Mouse (Mus musculus) heart, postnatal 0 days (tissue): ENCODE data around the gene Sh3bgrl2. TPM values are rescaled to one million over a fixed set of nuclear protein-coding genes. Genes with fewer than 3 reads are reported as not detected.
A peak's percentile ranks its signal among the peaks of the same experiment; 100 is the strongest.

ENCODE experiments used
- ATAC-seq: fragments of 200-750 bp; cut with Nextera tagmentation; 2 replicates; pipeline ENCODE4 v1.8.0; 2017; ENCODE audit warnings: low read depth, moderate number of reproducible peaks, moderate library complexity; ENCODE audit not compliant: insufficient read depth
- DNase-seq: peaks from one replicate; pipeline ENCODE4 v3.0.0-alpha.2; 2016; ENCODE audit warnings: low spot score
- H3K27ac ChIP-seq: fragments of 300-500 bp; sonication (generic); 2 replicates; pipeline ENCODE4 v1.5.1; 2014; ENCODE audit warnings: low read depth, mild to moderate bottlenecking
- H3K27me3 ChIP-seq: fragments of 300-500 bp; sonication (generic); 2 replicates; pipeline ENCODE4 v1.6.1; 2014; ENCODE audit warnings: low read length, mixed read lengths; ENCODE audit not compliant: control insufficient read depth, insufficient read depth
- H3K36me3 ChIP-seq: fragments of 300-500 bp; sonication (generic); replicated peaks from 2 replicates; pipeline ENCODE4 v1.6.1; 2014; ENCODE audit warnings: low read length, mixed read lengths; ENCODE audit not compliant: control insufficient read depth, insufficient read depth
- H3K4me1 ChIP-seq: fragments of 300-500 bp; sonication (generic); 2 replicates; pipeline ENCODE4 v1.6.1; 2014; ENCODE audit warnings: antibody characterized with exemption; ENCODE audit not compliant: control insufficient read depth, insufficient read depth
- H3K4me2 ChIP-seq: fragments of 300-500 bp; sonication (generic); 2 replicates; pipeline ENCODE4 v1.6.1; 2014; ENCODE audit warnings: low read depth, mild to moderate bottlenecking, low read length, moderate library complexity
- H3K4me3 ChIP-seq: fragments of 300-500 bp; sonication (generic); 2 replicates; pipeline ENCODE4 v1.5.1; 2014; ENCODE audit warnings: low read depth, low read length
- H3K9ac ChIP-seq: fragments of 300-500 bp; sonication (generic); replicated peaks from 2 replicates; pipeline ENCODE4 v1.6.1; 2014; ENCODE audit warnings: low read depth, low read length, mixed read lengths
- H3K9me3 ChIP-seq: fragments of 300-500 bp; sonication (generic); replicated peaks from 2 replicates; pipeline ENCODE4 v1.6.1; 2016; ENCODE audit warnings: low read length; ENCODE audit not compliant: control insufficient read depth
- CTCF ChIP-seq: IDR thresholded peaks from 2 replicates; pipeline ENCODE4 v1.5.1; 2016; ENCODE audit warnings: antibody characterized with exemption, control low read depth, low read depth
- EP300 ChIP-seq: IDR thresholded peaks from 2 replicates; pipeline ENCODE4 v1.6.1; 2016; ENCODE audit warnings: antibody characterized with exemption, low read depth
- WGBS: fragments of 180-500 bp; shearing (Covaris S2); extraction: QIAGEN DNeasy Blood & Tissue Kit; methylation state at CpG from one replicate; pipeline ENCODE4 v1.1.7; 2014; 5-methylcytosine and 5-hydroxymethylcytosine counted together
- polyA plus RNA-seq: library from polyadenylated mRNA; unstranded; fragments of >200 nt; fragmentation: Nextera tagmentation; extraction: Ambion mirVana; gene quantifications from 2 replicates; pipeline ENCODE4 v1.2.1, GENCODE M21; 2015
- total RNA-seq: library from RNA; depleted of rRNA; stranded (reverse); fragments of >200 nt; gene quantifications from 2 replicates; pipeline ENCODE4 v1.2.3, GENCODE M21; 2014; ENCODE audit warnings: low replicate concordance

Sh3bgrl2 gene
- total and polyA plus RNA-seq, 2 experiments from 2014 or later, result 3.8 to 5.7 TPM

GRCm38 (mm10) chr9:83647919-83648705, 100.0 kb downstream of the Sh3bgrl2 start:
- Histone ChIP-seq H3K27ac (no peak overlapping the region), H3K4me3 (no peak overlapping the region), H3K9me3 (no peaks in the 10 kb centered on the region), H3K27me3 (no peaks in the 10 kb centered on the region), H3K4me1 (0 out of 2 replicates have a peak, but pooled peaks cover 2% of the 10 kb centered on the region), H3K4me2 (no peak overlapping the region), H3K36me3 (no peaks in the 10 kb centered on the region), H3K9ac (no peak overlapping the region)
- 47% methylated on average over 7 of the region's 7 CpGs for WGBS
- no peak for ATAC-seq
- TF ChIP-seq CTCF (no peak), EP300 (no peak)
- DNase-seq, result no peak

GRCm38 (mm10) chr9:83648733-83649132, 100.6 kb downstream of the Sh3bgrl2 start:
- ATAC-seq (no peak), DNase-seq (no peak)
- Histone ChIP-seq H3K9me3 (no peaks in the 10 kb centered on the region), H3K4me2 (no peak overlapping the region), H3K27ac (no peak overlapping the region), H3K9ac (no peak overlapping the region), H3K4me1 (no peaks in the 10 kb centered on the region), H3K27me3 (no peaks in the 10 kb centered on the region), H3K4me3 (no peak overlapping the region), H3K36me3 (no peaks in the 10 kb centered on the region)
- TF ChIP-seq EP300 (no peak), CTCF (no peak)
- 25% methylated on average over 3 of the region's 3 CpGs for WGBS

DNA sequence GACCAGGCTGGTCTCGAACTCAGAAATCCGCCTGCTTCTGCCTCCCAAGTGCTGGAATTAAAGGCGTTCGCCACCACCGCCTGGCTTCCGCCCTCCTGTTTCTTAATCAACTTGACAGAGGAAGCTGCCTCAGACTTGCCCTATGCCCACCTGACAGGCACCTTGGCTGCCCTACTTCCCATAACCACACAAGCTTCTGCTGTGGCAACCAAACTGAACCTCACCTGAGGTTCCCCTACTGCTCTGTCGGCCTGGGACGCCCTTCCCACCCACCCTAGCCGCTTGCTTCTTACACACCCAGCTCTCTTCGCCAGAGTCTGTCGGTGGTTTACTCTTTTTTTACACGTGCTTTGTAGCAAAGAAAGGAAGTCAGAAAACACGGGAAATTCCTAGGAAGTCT, 103.9 kb downstream of the Sh3bgrl2 start:
- Histone ChIP-seq H3K4me2 (no peak overlapping the region), H3K4me3 (no peak overlapping the region), H3K36me3 (no peaks in the 10 kb centered on the region), H3K27me3 (no peaks in the 10 kb centered on the region), H3K9ac (no peak overlapping the region), H3K27ac (no peak overlapping the region), H3K9me3 (no peaks in the 10 kb centered on the region), H3K4me1 (no peaks in the 10 kb centered on the region)
- WGBS, result 64% methylated on average over 13 of the region's 13 CpGs
- ATAC-seq (no peak), DNase-seq (no peak)
- no peak for TF ChIP-seq CTCF
- TF ChIP-seq EP300, result no peak

DNA sequence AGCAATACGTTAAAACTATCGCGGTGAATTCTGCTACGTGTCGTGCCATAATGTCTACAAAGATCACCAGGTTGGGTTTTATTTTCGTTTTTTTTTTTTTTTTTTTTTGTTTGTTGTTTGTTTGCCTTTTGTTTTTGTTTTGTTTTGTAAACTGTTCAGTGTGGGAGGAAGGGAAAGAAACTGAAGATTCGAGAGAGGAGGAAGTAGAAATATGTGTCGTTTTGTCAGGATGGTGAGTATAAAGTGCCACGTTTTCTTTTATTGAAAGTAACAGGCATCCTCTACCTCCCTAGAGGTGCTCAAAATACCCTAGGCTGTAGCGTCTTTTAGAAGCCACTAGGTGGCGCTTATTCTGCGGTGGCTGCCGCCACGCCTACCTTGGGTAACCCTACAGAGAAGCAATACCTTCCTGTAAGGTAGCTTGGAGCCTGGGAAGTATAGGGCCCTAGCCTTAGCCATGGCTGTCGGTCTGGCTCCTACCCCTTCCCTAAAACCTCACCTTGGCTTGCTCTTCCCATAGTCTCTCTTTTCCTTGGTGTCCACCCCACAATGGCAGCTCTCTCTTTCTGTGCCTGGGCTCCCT, 104.6 kb downstream of the Sh3bgrl2 start:
- Histone ChIP-seq H3K9ac (no peak overlapping the region), H3K27me3 (no peaks in the 10 kb centered on the region), H3K9me3 (no peaks in the 10 kb centered on the region), H3K4me3 (no peak overlapping the region), H3K36me3 (no peaks in the 10 kb centered on the region), H3K4me2 (no peak overlapping the region), H3K27ac (no peak overlapping the region), H3K4me1 (no peaks in the 10 kb centered on the region)
- DNase-seq (peak; percentile 38), ATAC-seq (0 out of 2 replicates have a peak, but pooled peaks have one; percentile 41)
- TF ChIP-seq CTCF, result peak; percentile 48
- no peak for TF ChIP-seq EP300
- WGBS, result 22% methylated on average over 15 of the region's 15 CpGs

- TF ChIP-seq EP300 (no peak), CTCF (no peak)
- ATAC-seq (peak; percentile 30; the same call in 1 of the 2 replicates), DNase-seq (no peak)
- H3K27ac ChIP-seq, result no peak overlapping the region; the same call in 1 of the 2 replicates
- H3K9ac ChIP-seq, result no peak overlapping the region
- WGBS, result 36% methylated on average over 5 of the region's 5 CpGs
- H3K4me2 ChIP-seq, result no peak overlapping the region
- H3K9me3 ChIP-seq, result no peaks in the 10 kb centered on the region
- H3K36me3 ChIP-seq, result no peaks in the 10 kb centered on the region
- H3K27me3 ChIP-seq, result no peaks in the 10 kb centered on the region
- no peak overlapping the region for H3K4me3 ChIP-seq
- no peaks in the 10 kb centered on the region for H3K4me1 ChIP-seq
Observed at GRCm38 (mm10) chr9:83654601-83655000, 106.5 kb downstream of the Sh3bgrl2 start.
